Mouse (Mus musculus): Measurements from ENCODE around the gene Gm20388.

DNA sequence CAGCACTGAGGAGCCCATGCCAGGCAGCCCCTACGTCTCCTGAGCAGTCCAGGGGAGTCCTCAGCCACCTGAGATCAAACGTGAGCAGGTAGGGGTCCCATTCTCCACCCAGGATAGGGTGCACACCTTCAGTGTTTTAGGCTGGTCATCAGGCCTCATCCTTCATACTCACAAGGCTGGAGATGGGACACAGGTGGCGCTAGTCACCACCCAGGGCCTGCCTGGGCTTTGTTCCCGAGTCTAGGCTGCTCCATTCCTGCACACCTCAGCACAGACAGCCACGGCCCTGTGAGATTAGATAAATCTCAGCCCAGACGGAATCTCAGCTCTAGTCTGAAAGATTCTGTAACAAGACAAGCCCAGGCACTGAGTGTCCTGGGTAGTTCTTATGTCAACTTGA lies 1993.3 kb downstream of the Gm20388 start:
- TF ChIP-seq CTCF (IDR thresholded peaks at IDR 0.05; ENCODE audit: extremely low read depth, insufficient read depth, low read length), result no peak
- no peak for TF ChIP-seq POLR2A (IDR thresholded peaks at IDR 0.05; ENCODE audit: extremely low read depth, insufficient read depth, low read length)

All from cortical plate, adult 2 months (tissue).